ENCODE assay signal across 22 mouse cellular contexts in genomic region chr2:84783315-84783714, GRCm38 (mm10). TPM values are rescaled to one million over a fixed set of nuclear protein-coding genes. Genes with fewer than 3 reads are reported as not detected.
DNase-seq lines count a peak whose midpoint lies in the region; ATAC-seq and TF ChIP-seq lines count a peak whose summit lies in the region.
"Had no signal": no experiment of that assay in that cellular context is flagged by ENCODE, and none has a peak within 500 bp of the region (broad histone marks: within the 10 kb centered on the region; RNA-seq: fewer than 3 reads in every experiment).

No protein-coding gene starts in this region.

- H3K27ac ChIP-seq in heart, adult 2 months = peak overlapping the region; percentile 40
- H3K27ac ChIP-seq in intestine, embryonic 16.5 days (ENCODE audit: low read length) = peak overlapping the region; percentile 66; the same call in 1 of the 2 replicates
- H3K27ac ChIP-seq in intestine, postnatal 0 days (ENCODE audit: low read depth, low read length) = no peak overlapping the region
- H3K27ac ChIP-seq in stomach, embryonic 16.5 days (ENCODE audit: low read length) = peak overlapping the region; percentile 76
- no peak overlapping the region for H3K27ac ChIP-seq in midbrain, postnatal 0 days (ENCODE audit: low read depth, low read length)
- H3K27ac ChIP-seq: forebrain, embryonic 12.5 days; hindbrain, embryonic 13.5 days; midbrain, embryonic 10.5 days had no signal

- H3K79me2 ChIP-seq in heart, adult 2 months (replicated peaks; ENCODE audit: control insufficient read depth, insufficient read depth, low read length) = no peaks in the 10 kb centered on the region

- no peaks in the 10 kb centered on the region for H3K9me3 ChIP-seq in intestine, embryonic 16.5 days (ENCODE audit: control insufficient read depth, low read length)
- H3K9me3 ChIP-seq in intestine, postnatal 0 days (ENCODE audit: control insufficient read depth) = no peaks in the 10 kb centered on the region
- H3K9me3 ChIP-seq in stomach, embryonic 16.5 days (replicated peaks; ENCODE audit: control insufficient read depth, low read length) = no peaks in the 10 kb centered on the region
- no peaks in the 10 kb centered on the region for H3K9me3 ChIP-seq in midbrain, postnatal 0 days (ENCODE audit: low read length)
- H3K9me3 ChIP-seq: forebrain, embryonic 12.5 days; hindbrain, embryonic 13.5 days; kidney, embryonic 15.5 days; midbrain, embryonic 10.5 days had no signal

- no peaks in the 10 kb centered on the region for H3K27me3 ChIP-seq in heart, adult 2 months (ENCODE audit: control insufficient read depth, insufficient read depth, low read length)
- H3K27me3 ChIP-seq in intestine, embryonic 16.5 days (replicated peaks; ENCODE audit: control insufficient read depth, insufficient read depth, low read length) = no peaks in the 10 kb centered on the region; the same call in 1 of the 2 replicates
- no peaks in the 10 kb centered on the region for H3K27me3 ChIP-seq in intestine, postnatal 0 days (replicated peaks; ENCODE audit: control insufficient read depth, insufficient read depth, low read length)
- no peaks in the 10 kb centered on the region for H3K27me3 ChIP-seq in stomach, embryonic 16.5 days (ENCODE audit: control insufficient read depth, insufficient read depth, low read length)
- H3K27me3 ChIP-seq in midbrain, postnatal 0 days (ENCODE audit: insufficient read depth, low read length) = no peaks in the 10 kb centered on the region
- H3K27me3 ChIP-seq: forebrain, embryonic 12.5 days; hindbrain, embryonic 13.5 days; kidney, embryonic 15.5 days had no signal

- no peak overlapping the region for H3K4me3 ChIP-seq in heart, adult 2 months
- no peak overlapping the region for H3K4me3 ChIP-seq in intestine, embryonic 16.5 days (ENCODE audit: low read length)
- no peak overlapping the region for H3K4me3 ChIP-seq in intestine, postnatal 0 days (ENCODE audit: low read depth, low read length)
- H3K4me3 ChIP-seq in stomach, embryonic 16.5 days (replicated peaks; ENCODE audit: low read length) = no peak overlapping the region
- H3K4me3 ChIP-seq in midbrain, postnatal 0 days (ENCODE audit: low read depth, low read length) = no peak overlapping the region
- H3K4me3 ChIP-seq: forebrain, embryonic 12.5 days; hindbrain, embryonic 13.5 days; kidney, embryonic 15.5 days; midbrain, embryonic 10.5 days had no signal

- no peak for TF ChIP-seq EP300 in heart, adult 2 months (IDR thresholded peaks at IDR 0.05; ENCODE audit: insufficient read depth, low read depth, low read length)

- no peak overlapping the region for H3K4me2 ChIP-seq in intestine, embryonic 16.5 days (ENCODE audit: low read depth, low read length)
- H3K4me2 ChIP-seq in intestine, postnatal 0 days (replicated peaks; ENCODE audit: low read depth) = no peak overlapping the region
- H3K4me2 ChIP-seq in stomach, embryonic 16.5 days (ENCODE audit: low read depth, low read length) = no peak overlapping the region
- H3K4me2 ChIP-seq in midbrain, postnatal 0 days (ENCODE audit: low read depth, low read length, poor library complexity, severe bottlenecking) = no peak overlapping the region
- H3K4me2 ChIP-seq: forebrain, embryonic 12.5 days; hindbrain, embryonic 13.5 days; kidney, embryonic 15.5 days had no signal

- DNase-seq in heart, adult 2 months = no peak
- DNase-seq in heart, adult 18-20 months = no peak
- DNase-seq in midbrain, postnatal 0 days (ENCODE audit: low spot score) = no peak
- DNase-seq: adrenal gland, postnatal 36 days; cerebellum, adult 2 months; gastrocnemius, postnatal 10 days; layer of hippocampus, postnatal 36 days; left cerebral cortex, postnatal 4 days; liver; right cerebral cortex, postnatal 4 days; thymus, postnatal 25 days had no signal

- no peak overlapping the region for H3K9ac ChIP-seq in heart, adult 2 months (ENCODE audit: low read depth, low read length)
- no peak overlapping the region for H3K9ac ChIP-seq in intestine, embryonic 16.5 days (ENCODE audit: low read depth, low read length)
- no peak overlapping the region for H3K9ac ChIP-seq in intestine, postnatal 0 days (ENCODE audit: low read depth, low read length)
- H3K9ac ChIP-seq in stomach, embryonic 16.5 days (ENCODE audit: low read length) = no peak overlapping the region
- no peak overlapping the region for H3K9ac ChIP-seq in midbrain, postnatal 0 days (replicated peaks; ENCODE audit: low read length, poor library complexity, severe bottlenecking)
- H3K9ac ChIP-seq: forebrain, embryonic 12.5 days; hindbrain, embryonic 13.5 days; kidney, embryonic 15.5 days had no signal

- 48% methylated on average over 1 of the region's 1 CpGs for WGBS in heart, adult 2 months
- 69% methylated on average over 1 of the region's 1 CpGs for WGBS in intestine, embryonic 16.5 days
- WGBS in intestine, postnatal 0 days = 74% methylated on average over 1 of the region's 1 CpGs
- 84% methylated on average over 1 of the region's 1 CpGs for WGBS in stomach, embryonic 16.5 days
- WGBS in midbrain, postnatal 0 days = 100% methylated on average over 1 of the region's 1 CpGs

- TF ChIP-seq POLR2A in heart, adult 2 months (IDR thresholded peaks at IDR 0.05; ENCODE audit: insufficient read depth, low read depth, low read length) = no peak

- no peak for TF ChIP-seq CTCF in heart, adult 2 months (IDR thresholded peaks at IDR 0.05)
- no peak for TF ChIP-seq CTCF in intestine, postnatal 0 days (IDR thresholded peaks at IDR 0.05; ENCODE audit: low read depth)
- TF ChIP-seq CTCF in midbrain, postnatal 0 days (IDR thresholded peaks at IDR 0.05) = no peak

- peaks cover 5% of the 10 kb centered on the region for H3K4me1 ChIP-seq in heart, adult 2 months (ENCODE audit: control insufficient read depth, insufficient read depth, low read length)
- H3K4me1 ChIP-seq in intestine, embryonic 16.5 days (ENCODE audit: control insufficient read depth, insufficient read depth, low read length) = peaks cover 7% of the 10 kb centered on the region; the same call in 1 of the 2 replicates
- H3K4me1 ChIP-seq in intestine, postnatal 0 days (replicated peaks; ENCODE audit: control insufficient read depth, insufficient read depth, low read length) = 0 out of 2 replicates have a peak, but pooled peaks cover 5% of the 10 kb centered on the region
- H3K4me1 ChIP-seq in stomach, embryonic 16.5 days (ENCODE audit: control insufficient read depth, insufficient read depth, low read length) = peaks cover 4% of the 10 kb centered on the region; the same call in 1 of the 2 replicates
- H3K4me1 ChIP-seq in midbrain, postnatal 0 days (ENCODE audit: insufficient read depth, low read length) = no peaks in the 10 kb centered on the region
- H3K4me1 ChIP-seq: forebrain, embryonic 12.5 days; hindbrain, embryonic 13.5 days; midbrain, embryonic 10.5 days had no signal

- ATAC-seq in intestine, embryonic 16.5 days = no peak
- ATAC-seq in intestine, postnatal 0 days = no peak
- peak; percentile 64 for ATAC-seq in common myeloid progenitor, adult 5-6 weeks (replicated peaks; ENCODE audit: low read depth, poor library complexity, severe bottlenecking)
- no peak for ATAC-seq in stomach, embryonic 16.5 days (ENCODE audit: insufficient read depth, low FRiP score)
- ATAC-seq in midbrain, postnatal 0 days (ENCODE audit: low FRiP score) = no peak
- ATAC-seq: inflammation-experienced regulatory T-cells, adult 6 months had no signal

- intact Hi-C loops in heart, adult 2 months (cut with DNase I) = no loop called here

- H3K36me3 ChIP-seq in heart, adult 2 months (ENCODE audit: control insufficient read depth, insufficient read depth, low read length) = 0 out of 2 replicates have a peak, but pooled peaks cover 2% of the 10 kb centered on the region
- H3K36me3 ChIP-seq in intestine, embryonic 16.5 days (ENCODE audit: control insufficient read depth, insufficient read depth, low read length) = no peaks in the 10 kb centered on the region
- no peaks in the 10 kb centered on the region for H3K36me3 ChIP-seq in intestine, postnatal 0 days (ENCODE audit: control insufficient read depth, insufficient read depth)
- H3K36me3 ChIP-seq in stomach, embryonic 16.5 days (ENCODE audit: control insufficient read depth, insufficient read depth, low read length) = no peaks in the 10 kb centered on the region
- no peaks in the 10 kb centered on the region for H3K36me3 ChIP-seq in midbrain, postnatal 0 days (ENCODE audit: insufficient read depth, low read length)
- H3K36me3 ChIP-seq: forebrain, embryonic 12.5 days; hindbrain, embryonic 13.5 days; kidney, embryonic 15.5 days; midbrain, embryonic 10.5 days had no signal

RNA-seq across cellular contexts. Expression of gene Serping1, which starts 8.1 kb away (rescaled TPM):
- total RNA-seq in heart, adult 2 months (2021) = 10 to 100 TPM; 79.7 to 81.5 TPM
- polyA plus RNA-seq in heart, adult 2 months (2012; rRNA removed) = 268 and 301 TPM in 2 replicates
- 10 to 100 TPM; 64.0 to 71.6 TPM for total RNA-seq in heart, adult 18-20 months (2021)
- 62.5 and 62.6 TPM in 2 replicates for polyA plus RNA-seq in intestine, embryonic 16.5 days (2015; fragmentation: Nextera tagmentation; extraction: Ambion mirVana)
- polyA plus RNA-seq in intestine, postnatal 0 days (2015; fragmentation: Nextera tagmentation; extraction: Ambion mirVana) = 49.4 and 50.7 TPM in 2 replicates
- total RNA-seq in common myeloid progenitor, adult 5-6 weeks (2017) = not detected in 2 replicates
- 98.2 and 102 TPM in 2 replicates for polyA plus RNA-seq in stomach, embryonic 16.5 days (2015; fragmentation: Nextera tagmentation; extraction: Ambion mirVana)
- 19.9 and 20.9 TPM in 2 replicates for total RNA-seq in midbrain, postnatal 0 days (2014; rRNA removed)
- polyA plus RNA-seq in midbrain, postnatal 0 days (2015; fragmentation: Nextera tagmentation; extraction: Ambion mirVana) = 30.6 and 31.9 TPM in 2 replicates
- total RNA-seq: CH12.LX had no signal

RNA-seq across cellular contexts. Expression of gene Ube2l6, which starts 15.3 kb away (rescaled TPM):
- total RNA-seq in heart, adult 2 months (2021) = 100 to 1,000 TPM in 1 of 2 experiments, 10 to 100 TPM in 1; 26.5 to 109 TPM
- polyA plus RNA-seq in heart, adult 2 months (2012; rRNA removed) = 42.0 and 131 TPM in 2 replicates
- total RNA-seq in heart, adult 18-20 months (2021) = 10 to 100 TPM; 30.0 to 33.2 TPM
- 47.5 and 49.9 TPM in 2 replicates for polyA plus RNA-seq in intestine, embryonic 16.5 days (2015; fragmentation: Nextera tagmentation; extraction: Ambion mirVana)
- polyA plus RNA-seq in intestine, postnatal 0 days (2015; fragmentation: Nextera tagmentation; extraction: Ambion mirVana) = 115 and 117 TPM in 2 replicates
- total RNA-seq in common myeloid progenitor, adult 5-6 weeks (2017) = 20.6 and 24.7 TPM in 2 replicates
- polyA plus RNA-seq in stomach, embryonic 16.5 days (2015; fragmentation: Nextera tagmentation; extraction: Ambion mirVana) = 67.7 and 68.9 TPM in 2 replicates
- total RNA-seq in midbrain, postnatal 0 days (2014; rRNA removed) = 14.0 and 16.5 TPM in 2 replicates
- 14.2 and 15.1 TPM in 2 replicates for polyA plus RNA-seq in midbrain, postnatal 0 days (2015; fragmentation: Nextera tagmentation; extraction: Ambion mirVana)

RNA-seq across cellular contexts. Expression of gene Smtnl1, which starts 39.1 kb away (rescaled TPM):
- total RNA-seq in heart, adult 2 months (2021) = not detected
- polyA plus RNA-seq in heart, adult 2 months (2012; rRNA removed) = not detected in 2 replicates
- not detected for total RNA-seq in heart, adult 18-20 months (2021)
- 0.10 and 0.17 TPM in 2 replicates for polyA plus RNA-seq in intestine, embryonic 16.5 days (2015; fragmentation: Nextera tagmentation; extraction: Ambion mirVana)
- polyA plus RNA-seq in intestine, postnatal 0 days (2015; fragmentation: Nextera tagmentation; extraction: Ambion mirVana) = 0.46 and 0.81 TPM in 2 replicates
- total RNA-seq in common myeloid progenitor, adult 5-6 weeks (2017) = not detected in 2 replicates
- polyA plus RNA-seq in stomach, embryonic 16.5 days (2015; fragmentation: Nextera tagmentation; extraction: Ambion mirVana) = 0.42 and 1.7 TPM in 2 replicates
- not detected in 2 replicates for total RNA-seq in midbrain, postnatal 0 days (2014; rRNA removed)
- not detected in 2 replicates for polyA plus RNA-seq in midbrain, postnatal 0 days (2015; fragmentation: Nextera tagmentation; extraction: Ambion mirVana)
- total RNA-seq: adrenal gland, postnatal 36 days; layer of hippocampus, adult 18-20 months; layer of hippocampus, postnatal 36 days; left cerebral cortex, postnatal 4 days had no signal
- polyA plus RNA-seq: cerebellum, adult 2 months; forebrain, embryonic 12.5 days; hindbrain, embryonic 13.5 days; inflammation-experienced regulatory T-cells, adult 6 months; midbrain, embryonic 10.5 days had no signal

RNA-seq across cellular contexts. Expression of gene Gm19426, which starts 39.9 kb away (rescaled TPM):
- total RNA-seq in heart, adult 2 months (2021) = 1 to 10 TPM; 1.8 to 2.0 TPM
- polyA plus RNA-seq in heart, adult 2 months (2012; rRNA removed) = 1.5 and 1.7 TPM in 2 replicates
- 1 to 10 TPM in 1 of 2 experiments, under 1 TPM in 1; 0.98 to 1.7 TPM for total RNA-seq in heart, adult 18-20 months (2021)
- 5.1 and 5.4 TPM in 2 replicates for polyA plus RNA-seq in intestine, embryonic 16.5 days (2015; fragmentation: Nextera tagmentation; extraction: Ambion mirVana)
- polyA plus RNA-seq in intestine, postnatal 0 days (2015; fragmentation: Nextera tagmentation; extraction: Ambion mirVana) = 2.2 and 2.5 TPM in 2 replicates
- total RNA-seq in common myeloid progenitor, adult 5-6 weeks (2017) = 2.8 TPM in 1 of 2 replicates, not detected in the other
- polyA plus RNA-seq in stomach, embryonic 16.5 days (2015; fragmentation: Nextera tagmentation; extraction: Ambion mirVana) = 5.7 and 6.3 TPM in 2 replicates
- total RNA-seq in midbrain, postnatal 0 days (2014; rRNA removed) = 0.88 and 1.1 TPM in 2 replicates
- 2.1 and 2.4 TPM in 2 replicates for polyA plus RNA-seq in midbrain, postnatal 0 days (2015; fragmentation: Nextera tagmentation; extraction: Ambion mirVana)
- total RNA-seq: CH12.LX had no signal
- polyA plus RNA-seq: inflammation-experienced regulatory T-cells, adult 6 months had no signal

RNA-seq across cellular contexts. Expression of gene Timm10, which starts 43.5 kb away (rescaled TPM):
- total RNA-seq in heart, adult 2 months (2021) = 100 to 1,000 TPM; 106 to 129 TPM
- polyA plus RNA-seq in heart, adult 2 months (2012; rRNA removed) = 123 and 136 TPM in 2 replicates
- 100 to 1,000 TPM; 109 to 146 TPM for total RNA-seq in heart, adult 18-20 months (2021)
- 59.7 and 61.5 TPM in 2 replicates for polyA plus RNA-seq in intestine, embryonic 16.5 days (2015; fragmentation: Nextera tagmentation; extraction: Ambion mirVana)
- 51.9 and 59.2 TPM in 2 replicates for polyA plus RNA-seq in intestine, postnatal 0 days (2015; fragmentation: Nextera tagmentation; extraction: Ambion mirVana)
- total RNA-seq in common myeloid progenitor, adult 5-6 weeks (2017) = 43.7 and 48.9 TPM in 2 replicates
- polyA plus RNA-seq in stomach, embryonic 16.5 days (2015; fragmentation: Nextera tagmentation; extraction: Ambion mirVana) = 36.7 and 45.6 TPM in 2 replicates
- total RNA-seq in midbrain, postnatal 0 days (2014; rRNA removed) = 43.6 and 62.5 TPM in 2 replicates
- 85.0 and 99.0 TPM in 2 replicates for polyA plus RNA-seq in midbrain, postnatal 0 days (2015; fragmentation: Nextera tagmentation; extraction: Ambion mirVana)

Comparison
In these comparisons a context has a peak if more than half of its experiments do, and no peak if none do; other contexts are left out.
1. H3K27ac ChIP-seq: peak in heart, adult 2 months (single experiment), intestine, embryonic 16.5 days (single experiment) and stomach, embryonic 16.5 days (single experiment); none in intestine, postnatal 0 days (single experiment) and midbrain, postnatal 0 days (single experiment).